Mouse (Mus musculus) spleen, adult 2 months (tissue): ENCODE measurements around the gene Samd4.

Experiments used
- CTCF ChIP-seq: fragments of 200-500 bp; IDR thresholded peaks from 2 replicates; pipeline ENCODE4 v1.5.1; 2011; ENCODE audit warnings: mild to moderate bottlenecking, inconsistent platforms; ENCODE audit not compliant: insufficient read depth, insufficient read length, insufficient replicate concordance; ENCODE audit errors: extremely low read depth
- POLR2A ChIP-seq: fragments of 200-500 bp; IDR thresholded peaks from 2 replicates; pipeline ENCODE4 v1.6.1; 2011; ENCODE audit warnings: low read depth, low read length, inconsistent platforms

- TF ChIP-seq POLR2A (no peak), CTCF (no peak)
These were observed 16.0 kb downstream of the Samd4 start for GRCm38 (mm10) chr14:46898626-46899025.
